Mouse (Mus musculus) C2C12 (cell line): Measurements from ENCODE around the gene Zfp90.

Source experiments
- CTCF ChIP-seq: IDR thresholded peaks from one replicate; pipeline ENCODE4 v1.5.1; 2011; ENCODE audit not compliant: control insufficient read depth, insufficient read depth, insufficient read length
- MAX ChIP-seq: IDR thresholded peaks from one replicate; pipeline ENCODE4 v1.6.1; 2011; ENCODE audit warnings: mild to moderate bottlenecking, control low read depth
- MYOD1 ChIP-seq: IDR thresholded peaks from one replicate; pipeline ENCODE4 v1.6.1; 2011; ENCODE audit warnings: low read depth; ENCODE audit not compliant: control insufficient read depth, insufficient read length
- MYOG ChIP-seq: IDR thresholded peaks from one replicate; pipeline ENCODE4 v1.6.1; 2011; ENCODE audit not compliant: control insufficient read depth, insufficient read length; ENCODE audit errors: extremely low read depth
- USF1 ChIP-seq: IDR thresholded peaks from one replicate; pipeline ENCODE4 v1.6.1; 2011; ENCODE audit warnings: low read depth, mild to moderate bottlenecking, control low read depth, moderate library complexity

- TF ChIP-seq CTCF (no peak), MYOG (no peak), MAX (no peak), USF1 (no peak), MYOD1 (no peak)
These were observed 48.7 kb downstream of the Zfp90 start for GRCm38 (mm10) chr8:106463795-106464194.
